Mouse (Mus musculus) E14TG2a.4 (cell line): Measurements from ENCODE around the gene Phf14.

Source experiments
- CTCF ChIP-seq: conservative IDR thresholded peaks from 2 replicates; pipeline ENCODE4 v1.5.1; 2014; ENCODE audit warnings: low read length
- NANOG ChIP-seq: IDR thresholded peaks from 2 replicates; pipeline ENCODE4 v1.6.1; 2014; ENCODE audit warnings: borderline replicate concordance, low read length, mixed read lengths
- POU5F1 ChIP-seq: IDR thresholded peaks from 2 replicates; pipeline ENCODE4 v1.6.1; 2014; ENCODE audit warnings: low read length, borderline replicate concordance

DNA sequence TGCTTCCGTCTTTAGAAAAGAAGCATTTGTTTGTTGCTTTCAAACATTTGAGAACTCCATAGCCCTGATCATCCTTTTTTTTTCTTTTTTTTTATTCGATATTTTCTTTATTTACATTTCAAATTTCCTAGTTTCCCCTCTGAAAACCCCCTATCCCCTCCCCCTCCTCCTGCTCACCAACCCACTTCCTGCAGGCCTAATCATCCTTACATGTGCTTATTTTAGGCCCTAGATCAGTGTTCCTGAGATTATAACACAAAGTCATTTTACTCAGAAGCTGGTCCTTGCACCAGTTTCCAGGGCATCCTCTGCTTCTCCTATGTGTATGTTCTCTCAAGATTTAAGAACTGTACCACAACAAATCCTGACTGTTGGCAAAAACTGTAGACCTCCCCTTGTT, 161.7 kb downstream of the Phf14 start:
- no peak for TF ChIP-seq CTCF
- no peak for TF ChIP-seq POU5F1
- TF ChIP-seq NANOG: no peak
